Mouse (Mus musculus) right cerebral cortex, postnatal 4 days (tissue): ENCODE data around the gene Gla.
A peak's percentile ranks its signal among the peaks of the same experiment; 100 is the strongest.

Source experiments
- DNase-seq: peaks from one replicate; pipeline ENCODE4 v3.0.0-alpha.2; 2022

The Gla gene

DNA sequence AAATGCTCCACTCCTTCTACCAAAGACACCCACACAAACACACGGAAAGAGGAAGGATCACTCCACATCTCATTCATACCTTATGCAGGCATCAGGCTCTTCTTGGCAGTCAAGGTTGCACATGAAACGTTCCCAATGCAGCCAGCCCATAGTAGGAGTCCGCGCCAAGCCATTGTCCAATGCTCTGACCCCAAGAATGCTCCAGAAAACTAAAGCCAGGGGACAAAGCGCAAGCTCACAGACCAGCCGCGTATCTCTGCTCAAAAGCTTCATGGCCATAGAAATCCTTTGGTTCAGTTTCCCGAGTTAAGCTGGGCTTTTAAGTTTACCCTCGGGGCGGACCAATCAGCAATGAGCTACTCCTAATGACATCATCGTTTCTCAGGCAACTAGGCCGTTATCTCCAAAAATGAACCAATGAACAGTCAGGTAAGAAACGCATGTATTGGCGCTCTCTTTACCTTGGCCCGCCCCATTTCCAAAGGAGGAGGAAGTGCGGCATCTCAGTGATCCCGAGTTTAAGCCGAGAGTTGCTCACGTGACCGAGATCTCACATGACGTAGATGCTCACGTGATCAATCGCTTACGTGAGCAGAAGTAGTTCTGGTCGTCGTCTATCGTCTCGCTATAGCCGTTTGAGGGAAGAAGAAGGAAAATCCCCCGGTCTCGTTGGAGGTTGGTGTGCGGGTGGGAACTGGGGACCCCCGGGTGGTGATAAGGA lies at the start of gene Gla, which contains the start of gene Hnrnph2:
TSS of gene Gla (minus strand) at position 467 of the 721 bp plus-strand sequence.
TSS of gene Hnrnph2 (plus strand) at position 521 of the 721 bp plus-strand sequence.
- peak; percentile 71 for DNase-seq

DNA sequence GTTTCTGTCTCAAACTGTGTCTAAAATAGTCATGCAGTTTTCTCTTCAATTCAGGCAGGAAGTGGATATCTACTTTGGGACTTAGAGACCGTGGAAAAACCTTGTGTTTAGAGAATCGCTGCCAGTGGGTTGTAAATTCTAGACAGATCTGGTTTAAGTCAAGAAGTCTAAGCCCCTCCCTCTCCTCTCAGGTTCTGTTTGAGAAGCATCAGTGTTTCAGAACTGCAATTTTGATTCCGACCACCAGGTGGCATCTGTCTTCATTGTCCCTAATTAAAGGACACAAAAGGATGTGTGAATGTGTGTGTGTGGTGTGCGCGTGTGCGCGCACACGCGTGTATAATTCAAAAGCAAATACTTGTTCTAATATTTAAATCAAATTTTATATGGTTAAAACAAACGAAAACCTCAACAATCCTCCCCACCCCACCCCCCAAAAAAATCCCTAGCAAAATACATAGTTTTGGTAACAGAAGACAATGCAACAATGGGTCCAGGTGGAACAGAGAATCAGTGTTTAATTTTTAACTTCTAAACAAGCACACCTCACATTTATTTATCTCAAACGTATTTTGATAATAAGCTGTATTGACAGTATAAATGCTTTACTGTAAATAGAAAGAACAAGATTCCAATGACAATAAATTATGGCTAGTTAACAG lies 47.2 kb upstream of the Gla start:
- DNase-seq = peak; percentile 81

DNA sequence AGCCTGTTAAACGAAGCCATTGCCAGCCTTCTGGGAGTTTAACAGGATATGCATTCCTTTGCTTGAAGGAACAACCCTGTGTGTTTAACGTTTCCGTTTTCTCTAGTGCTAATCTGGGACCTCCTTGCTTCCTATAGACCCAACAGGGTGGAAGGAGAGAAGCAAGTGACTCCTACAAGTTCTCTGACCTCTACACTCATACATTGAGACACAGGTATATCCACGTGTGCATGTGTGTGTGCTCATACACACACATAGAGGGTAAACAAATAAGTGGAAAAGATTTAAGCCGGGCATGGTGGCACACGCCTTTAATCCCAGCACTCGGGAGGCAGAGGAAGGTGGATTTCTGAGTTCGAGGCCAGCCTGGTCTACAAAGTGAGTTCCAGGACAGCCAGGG lies 46.5 kb upstream of the Gla start:
- DNase-seq = no peak

DNA sequence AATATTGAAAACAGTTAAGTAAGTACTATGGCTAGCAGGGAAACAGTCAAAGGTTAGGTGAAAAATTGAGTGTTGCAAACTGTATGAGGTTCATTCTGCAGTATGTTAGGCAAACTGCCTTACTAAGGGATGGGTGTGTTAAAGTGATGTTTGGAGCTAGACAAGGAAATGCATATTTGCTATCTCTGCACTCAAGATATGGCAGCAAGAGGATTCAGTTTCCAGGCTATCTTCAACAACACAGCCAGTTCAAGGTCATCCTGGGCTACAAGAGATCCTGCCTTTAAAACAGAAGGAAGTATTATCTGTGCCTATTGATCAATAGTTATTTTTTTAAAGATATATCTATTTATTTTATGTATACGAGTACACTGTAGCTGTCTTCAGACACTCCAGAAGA lies 45.4 kb upstream of the Gla start:
- no peak for DNase-seq

DNA sequence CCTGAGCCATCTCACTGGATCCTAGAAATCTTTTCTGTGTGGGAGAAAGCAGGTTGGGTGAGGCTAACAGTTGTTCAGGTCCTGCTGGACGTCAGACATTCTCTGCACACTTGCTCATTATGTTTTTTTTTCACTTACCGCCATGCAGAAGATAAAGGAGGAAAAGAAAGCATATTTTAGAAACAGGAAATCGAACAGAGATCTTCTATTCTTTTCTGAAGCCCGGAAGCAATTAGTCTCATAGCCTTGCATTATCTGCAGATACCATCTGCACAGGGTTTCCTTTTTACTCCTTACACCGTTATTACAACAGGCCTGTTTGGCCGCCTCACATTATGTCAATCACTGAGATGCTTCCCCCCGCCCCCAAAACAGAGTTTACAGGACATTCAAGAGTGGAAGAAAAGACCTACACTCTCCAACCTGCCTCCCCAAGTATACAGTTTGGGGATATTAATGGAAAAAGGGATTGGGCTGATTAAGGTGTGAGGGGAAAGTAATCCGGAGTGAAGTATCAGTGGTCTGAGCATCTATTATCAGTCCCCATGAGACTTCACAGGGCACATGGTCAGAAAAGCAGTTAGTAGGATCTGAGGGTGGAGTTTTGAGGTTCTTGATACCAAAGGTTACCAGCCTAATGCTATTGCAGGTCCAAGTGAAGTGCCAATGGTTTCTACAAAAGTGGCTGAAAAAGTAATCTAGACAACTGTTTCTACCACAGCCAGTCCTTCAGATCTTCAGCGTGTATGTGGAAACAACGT lies 40.3 kb upstream of the Gla start:
- DNase-seq = no peak

DNA sequence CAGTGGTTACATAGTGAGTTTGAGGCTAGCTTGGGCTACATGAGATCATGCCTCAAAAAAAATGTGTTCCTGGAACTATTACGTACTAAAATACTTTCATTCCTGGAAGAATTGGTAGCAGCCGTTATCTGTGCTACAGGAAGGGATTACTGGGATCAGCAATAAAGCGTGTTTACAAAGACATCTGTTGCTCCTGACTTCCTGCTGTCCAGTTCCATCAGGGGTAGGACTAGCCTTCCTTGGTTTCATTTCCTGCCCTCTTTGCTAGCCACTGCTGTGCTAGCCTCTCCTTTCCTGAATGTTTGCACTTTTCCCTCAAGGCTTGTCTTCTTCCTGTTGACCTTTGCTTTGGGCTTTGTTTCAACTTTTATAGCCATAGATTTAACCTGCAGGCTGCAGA lies 34.9 kb upstream of the Gla start:
- DNase-seq = no peak

DNA sequence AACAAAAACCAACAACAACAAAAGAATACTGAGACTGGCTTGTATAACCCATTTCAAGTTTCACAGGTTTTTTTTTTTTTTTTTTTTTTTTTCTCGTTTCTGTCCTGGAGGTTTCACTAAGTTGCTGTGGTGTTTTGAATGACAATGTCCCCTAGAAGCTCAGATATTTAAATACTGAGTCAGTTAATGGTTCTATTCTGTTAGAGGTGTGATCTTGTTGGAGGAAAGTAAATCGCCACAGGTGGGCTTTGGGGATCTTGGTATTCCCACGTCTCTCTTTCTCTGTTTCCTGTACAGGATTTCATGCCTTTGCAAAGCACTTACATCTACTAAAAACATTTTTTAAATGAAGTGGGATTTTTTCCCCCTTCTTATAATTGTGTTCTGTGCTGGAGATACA lies 34.2 kb upstream of the Gla start:
- no peak for DNase-seq

DNA sequence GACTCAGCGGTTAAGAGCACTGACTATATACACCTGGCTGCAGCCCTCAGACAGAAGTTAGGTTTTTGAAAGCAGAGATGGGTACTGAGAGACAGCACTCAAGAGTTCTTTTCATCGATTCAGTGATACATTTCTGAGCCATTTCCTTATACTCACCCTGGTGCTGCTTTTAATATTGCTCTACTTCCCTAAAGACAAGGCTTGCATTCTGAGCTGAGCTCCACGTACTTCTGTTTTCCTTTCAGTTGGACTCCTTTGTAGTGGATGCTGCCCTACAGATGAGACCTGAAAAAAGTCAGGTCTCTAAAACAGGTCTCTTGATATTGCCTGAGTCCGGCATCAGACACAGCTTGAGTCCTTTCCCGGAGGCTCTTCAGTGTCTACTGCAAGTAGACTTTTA lies 31.8 kb upstream of the Gla start:
- no peak for DNase-seq

DNA sequence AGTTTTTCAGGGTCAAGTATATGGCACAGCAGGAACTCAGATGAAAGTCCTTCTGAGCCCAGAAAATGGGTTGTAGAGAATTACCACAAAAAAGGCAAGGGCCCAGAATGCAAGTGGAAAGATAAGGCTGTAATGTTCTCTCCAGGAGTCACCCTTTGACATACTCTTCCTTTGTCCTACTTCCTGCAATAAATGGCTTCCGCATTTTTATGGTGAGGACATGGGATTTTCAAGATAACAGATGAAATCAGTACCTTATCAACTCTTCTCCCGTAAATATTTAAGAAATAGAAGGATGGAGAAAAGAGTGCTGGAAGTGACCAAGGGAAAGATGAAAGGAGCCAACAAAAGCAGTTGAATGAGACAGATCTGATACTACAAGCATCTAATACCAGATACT lies 27.3 kb upstream of the Gla start:
- DNase-seq = no peak

DNA sequence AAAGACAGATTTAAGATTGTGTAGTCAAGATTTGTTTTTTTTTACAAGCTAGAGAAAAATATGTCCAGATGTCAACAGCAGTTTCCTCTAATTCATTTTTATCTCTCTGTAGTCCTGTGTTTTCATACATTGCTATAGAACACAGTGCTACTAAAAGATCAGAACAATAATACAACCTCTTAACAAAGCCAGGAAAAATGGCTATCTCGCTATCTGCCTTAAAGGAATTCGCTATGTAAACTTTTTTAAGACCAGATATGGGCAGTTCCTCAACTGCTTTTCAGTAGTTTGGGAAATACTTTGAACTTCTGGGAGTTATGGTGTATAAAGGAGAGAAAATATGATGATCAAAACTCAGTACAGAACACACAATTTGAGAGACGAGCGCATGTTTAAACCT lies 22.4 kb upstream of the Gla start:
- DNase-seq = no peak

DNA sequence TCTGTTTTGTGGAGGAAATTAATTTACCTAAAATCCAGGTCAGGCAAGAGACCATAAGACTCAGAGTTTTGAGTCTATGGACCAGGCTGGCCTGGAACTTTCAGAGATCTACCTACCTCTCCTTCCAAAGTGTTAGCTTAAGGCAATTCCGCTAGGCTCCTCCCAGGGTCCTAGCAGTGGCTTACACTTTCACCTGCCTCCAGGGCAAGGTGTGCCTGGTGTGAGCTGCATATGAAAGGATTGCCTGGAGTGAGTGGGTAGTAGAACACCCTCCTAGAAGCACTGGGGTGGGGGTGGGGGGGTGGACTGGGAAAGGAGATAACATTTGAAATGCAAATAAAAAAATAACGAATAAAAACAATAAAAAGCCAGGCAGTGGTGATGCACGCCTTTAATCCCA lies 20.8 kb upstream of the Gla start:
- DNase-seq = no peak

DNA sequence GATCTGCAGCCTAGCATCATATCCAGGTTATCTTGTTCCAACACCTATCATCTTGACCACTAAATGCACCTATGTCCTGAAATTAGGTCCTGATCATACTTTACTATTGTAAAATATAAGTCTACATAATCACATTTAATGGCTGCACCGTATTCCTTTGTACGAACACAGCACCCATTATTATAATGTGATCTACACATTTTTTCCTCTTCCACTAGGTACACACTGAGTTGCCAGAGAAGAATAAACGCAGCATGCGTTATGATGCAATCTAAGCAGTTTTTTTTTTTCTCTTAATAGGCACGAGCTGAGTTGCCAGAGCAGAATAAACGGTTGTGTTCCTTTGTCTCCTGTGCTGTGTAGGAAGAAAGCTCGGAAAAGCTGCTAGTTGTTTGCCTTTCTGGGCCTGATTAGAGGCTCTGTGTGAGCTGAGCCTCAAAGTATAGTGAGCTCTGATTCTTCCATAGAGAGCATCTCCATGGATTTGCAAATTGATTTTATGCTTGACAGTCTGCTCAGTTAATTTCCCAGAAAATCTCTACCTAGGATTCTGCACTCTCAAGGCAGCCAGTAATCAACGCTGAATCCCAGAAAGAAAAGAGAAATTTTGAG lies 19.4 kb upstream of the Gla start:
- no peak for DNase-seq

DNA sequence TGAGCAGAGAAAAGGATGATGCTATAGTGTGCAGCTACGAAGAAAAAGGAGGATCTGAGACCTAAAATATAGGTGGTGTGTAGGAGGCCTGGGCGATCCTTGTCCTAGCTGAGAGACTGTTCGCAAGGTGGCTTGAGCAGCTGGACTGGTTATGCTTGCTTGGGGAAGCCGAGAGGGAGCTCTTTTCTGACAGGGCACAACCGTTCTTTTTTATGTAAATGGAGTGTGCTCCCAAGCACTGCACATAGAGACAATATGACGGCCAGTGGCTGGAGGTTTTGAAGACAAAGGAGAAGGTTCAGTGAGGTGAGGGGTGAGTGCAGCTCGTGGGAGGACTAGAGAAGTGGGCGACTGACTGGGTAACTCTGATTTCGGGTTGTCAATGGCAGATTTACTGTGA lies 18.8 kb upstream of the Gla start:
- DNase-seq = no peak

DNA sequence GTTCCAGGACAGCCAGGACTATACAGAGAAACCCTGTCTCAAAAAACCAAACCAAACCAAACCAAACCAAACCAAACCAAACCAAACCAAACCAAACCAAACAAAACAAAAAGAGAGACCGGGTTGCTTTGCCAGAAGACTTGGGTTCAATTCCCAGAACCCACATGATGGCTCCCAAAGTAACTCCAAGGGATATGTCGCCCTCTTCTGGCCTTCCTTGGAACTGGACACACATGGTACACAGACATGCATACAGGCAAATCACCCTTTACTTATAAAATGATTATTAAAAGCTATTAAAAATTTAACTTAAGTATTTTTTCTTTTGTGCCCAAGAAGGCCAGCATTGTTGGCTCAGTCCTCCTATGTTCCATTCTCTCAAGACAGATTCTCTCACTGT lies 13.4 kb upstream of the Gla start:
- DNase-seq = no peak

DNA sequence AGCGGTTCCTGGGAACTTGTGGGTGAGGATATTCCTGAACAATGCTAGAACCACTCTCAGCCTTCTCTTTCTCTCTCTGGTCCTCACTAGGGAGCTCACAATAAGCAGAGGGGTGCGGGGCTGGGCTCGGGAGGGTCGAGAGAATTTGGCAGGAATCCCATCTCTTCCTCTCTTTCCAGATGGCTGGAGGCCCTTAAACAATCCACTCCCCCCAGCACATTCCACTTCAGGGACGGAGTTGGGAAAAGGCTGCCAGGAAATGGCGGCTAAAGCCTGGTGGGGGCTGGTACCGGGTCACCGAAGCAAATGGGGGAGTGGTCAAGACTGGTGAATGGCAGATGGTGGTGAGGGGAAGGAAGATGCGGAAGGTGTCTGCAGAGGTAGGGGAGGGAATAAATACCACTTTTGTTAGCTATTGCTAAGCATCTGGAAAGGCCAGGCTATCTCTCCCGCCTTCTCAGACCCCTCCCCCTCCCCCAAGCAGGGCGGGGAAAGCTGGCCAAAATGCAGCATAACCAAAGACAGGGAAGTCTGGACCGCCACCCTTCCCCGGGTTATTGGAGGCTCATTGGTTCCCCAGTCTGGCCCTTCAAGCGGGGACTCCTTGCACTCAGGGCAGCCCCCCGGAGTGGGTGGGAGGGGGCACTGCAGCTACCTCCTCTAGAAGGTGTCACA lies 11.5 kb upstream of the Gla start:
- peak; percentile 38 for DNase-seq

DNA sequence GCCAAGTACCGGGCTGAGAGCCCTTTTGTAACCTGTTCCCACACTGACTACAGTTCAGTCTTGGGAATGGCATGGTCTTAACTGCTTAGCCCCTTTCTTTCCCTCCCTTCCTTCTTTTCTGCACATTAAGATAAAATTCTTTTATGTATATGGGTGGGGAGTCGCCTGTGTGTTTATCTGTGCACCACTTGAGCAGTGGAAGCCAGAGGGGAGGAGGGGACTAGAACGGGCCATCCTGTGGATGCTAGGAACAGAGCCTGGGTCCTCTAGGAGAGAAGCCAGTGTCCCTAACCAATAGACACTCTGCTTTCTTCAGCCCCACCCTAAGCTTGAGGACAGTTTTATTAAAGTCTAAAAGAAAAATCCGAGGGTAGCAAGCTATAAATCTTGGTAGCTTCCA lies 10.1 kb upstream of the Gla start:
- DNase-seq = no peak

DNA sequence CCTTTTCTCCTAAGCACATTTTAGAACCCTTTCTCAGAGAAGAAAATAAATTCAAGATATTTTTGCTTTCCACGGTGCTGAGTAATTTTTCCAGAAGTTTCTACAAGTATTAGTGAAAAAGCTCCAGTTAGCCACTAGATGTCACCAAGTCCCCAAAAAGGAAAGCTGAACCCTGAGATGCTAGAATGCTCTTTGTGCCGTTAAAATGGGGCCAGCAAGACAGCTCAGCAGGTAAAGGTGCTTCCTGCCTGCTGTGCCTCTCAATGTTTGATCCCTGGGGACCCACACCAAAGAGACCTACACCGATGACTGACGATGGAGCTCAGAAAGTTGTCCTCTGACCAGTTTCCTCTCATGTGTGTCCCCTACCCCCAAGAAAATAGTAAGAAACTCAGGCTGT lies 8.5 kb upstream of the Gla start:
- no peak for DNase-seq

DNA sequence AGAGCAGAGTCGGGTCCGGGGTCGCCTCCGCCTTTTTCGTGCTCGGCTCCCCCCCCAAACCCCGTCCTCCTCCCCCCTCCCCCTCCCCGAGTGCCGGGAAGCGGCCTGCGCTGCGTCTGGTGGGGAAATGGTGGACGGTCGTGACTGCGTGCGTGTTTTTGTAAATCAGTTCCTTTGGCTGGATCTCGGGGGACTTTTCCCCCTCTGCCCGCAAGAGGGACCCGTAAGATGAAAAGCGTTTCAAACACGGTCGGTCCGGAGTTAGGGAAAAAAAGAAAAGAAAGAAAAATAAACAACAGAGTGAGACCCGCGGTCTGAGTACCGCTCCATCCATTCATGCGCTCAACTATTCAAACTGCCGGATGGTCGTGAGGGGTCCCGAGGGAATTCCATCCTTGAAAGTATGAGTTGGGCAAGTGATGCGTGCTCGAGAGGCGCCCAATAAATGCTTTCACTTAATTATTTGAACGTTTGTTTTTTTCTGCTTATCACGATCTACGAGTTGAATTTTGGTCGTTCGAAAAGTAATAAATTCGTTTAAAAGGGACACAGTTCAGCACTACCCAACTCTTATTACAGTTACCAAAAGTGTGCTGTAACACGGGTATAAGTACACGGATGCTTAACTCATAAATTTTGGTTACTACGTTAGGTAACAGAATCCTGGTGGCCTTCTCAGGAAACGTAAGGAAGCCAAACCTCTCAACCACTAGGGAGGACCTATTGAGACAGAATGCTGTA lies 625 bp upstream of the Gla start:
- DNase-seq = peak; percentile 62

DNA sequence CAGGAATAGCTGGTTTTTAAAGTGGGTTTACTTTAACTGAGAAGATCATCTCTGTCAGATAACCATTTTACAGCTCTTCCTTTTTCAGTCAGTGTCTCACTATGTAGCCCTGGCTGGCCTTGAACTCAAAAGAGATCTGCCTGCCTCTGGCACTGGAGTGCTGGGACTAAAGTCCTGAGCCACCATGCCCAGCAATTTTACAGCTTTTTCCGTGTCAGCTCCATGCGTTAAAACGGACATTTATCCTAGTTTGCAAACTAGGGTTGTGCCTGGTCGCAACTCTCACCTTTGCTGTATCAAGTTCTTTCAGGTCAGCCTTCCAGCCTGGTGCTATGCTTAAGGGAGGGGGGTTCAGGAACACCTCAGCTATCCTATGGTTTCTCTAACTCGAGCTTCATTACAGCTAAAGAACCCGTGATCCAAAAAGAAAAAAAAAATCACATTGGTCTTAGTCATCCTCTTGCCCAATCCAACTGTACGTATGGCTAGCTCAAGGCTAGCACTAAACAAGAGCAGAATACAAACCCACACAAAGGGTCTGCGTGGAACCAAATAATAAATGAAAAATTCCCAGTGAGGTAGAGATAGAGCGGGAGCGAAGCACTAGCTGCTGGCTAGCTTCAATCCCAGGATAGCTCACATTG lies 881 bp downstream of the Gla start:
- no peak for DNase-seq

DNA sequence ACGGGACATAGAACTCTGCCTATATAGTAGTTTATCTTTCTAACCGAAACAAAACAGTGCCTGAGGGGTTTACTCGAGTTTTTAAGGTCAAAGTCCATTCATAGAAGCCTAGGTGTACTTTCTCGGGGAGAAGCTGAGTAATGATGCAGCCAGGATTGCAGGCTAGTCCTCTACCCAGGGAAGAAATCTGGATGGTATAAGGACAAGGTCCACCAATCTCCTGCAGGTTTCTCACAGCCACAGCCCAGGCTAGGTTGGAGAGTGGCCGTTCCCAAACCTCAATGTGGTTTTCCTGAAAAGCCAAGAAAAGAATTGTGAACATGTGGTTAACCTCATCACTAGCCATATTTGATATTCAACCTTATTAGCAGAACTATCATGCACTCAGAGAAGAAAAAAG lies 11.1 kb downstream of the Gla start:
- no peak for DNase-seq

DNA sequence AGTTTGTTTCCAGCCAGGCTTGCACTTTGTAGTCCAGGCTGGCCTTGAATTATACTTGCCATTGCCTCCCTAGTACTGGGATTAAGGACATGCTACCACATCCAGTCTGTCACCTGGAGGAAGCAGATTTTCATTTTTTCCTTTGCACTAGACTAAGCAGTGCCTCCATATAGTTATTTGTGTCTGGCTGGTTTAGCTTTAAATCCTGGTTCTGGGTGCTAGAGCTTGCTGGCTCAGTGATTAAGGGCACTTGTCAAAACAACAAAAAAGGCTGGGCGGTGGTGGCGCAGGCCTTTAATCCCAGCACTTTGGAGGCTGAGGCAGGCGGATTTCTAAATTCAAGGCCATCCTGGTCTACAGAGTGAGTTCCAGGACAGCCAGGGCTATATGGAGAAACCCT lies 11.9 kb downstream of the Gla start:
- DNase-seq = no peak

DNA sequence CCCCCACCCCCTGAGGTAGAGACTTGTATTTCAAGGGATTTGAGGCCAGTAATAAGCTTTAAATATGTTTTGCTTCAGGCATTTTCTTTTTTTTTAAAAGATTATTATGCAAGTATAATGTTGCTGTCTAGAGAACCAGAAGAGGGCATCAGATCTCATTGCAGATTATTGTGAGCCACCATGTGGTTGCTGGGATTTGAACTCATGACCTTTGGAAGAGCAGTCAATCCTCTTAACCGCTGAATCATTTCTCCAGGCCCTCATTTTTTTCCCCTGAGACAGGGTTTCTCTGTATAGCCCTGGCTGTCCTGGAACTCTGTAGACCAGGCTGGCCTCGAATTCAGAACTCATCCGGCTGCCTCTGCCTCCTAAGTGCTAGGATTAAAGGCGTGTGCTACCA lies 12.7 kb downstream of the Gla start:
- no peak for DNase-seq
